Comparison of ENCODE assay signal across 7 mouse cellular contexts in the genomic region with DNA sequence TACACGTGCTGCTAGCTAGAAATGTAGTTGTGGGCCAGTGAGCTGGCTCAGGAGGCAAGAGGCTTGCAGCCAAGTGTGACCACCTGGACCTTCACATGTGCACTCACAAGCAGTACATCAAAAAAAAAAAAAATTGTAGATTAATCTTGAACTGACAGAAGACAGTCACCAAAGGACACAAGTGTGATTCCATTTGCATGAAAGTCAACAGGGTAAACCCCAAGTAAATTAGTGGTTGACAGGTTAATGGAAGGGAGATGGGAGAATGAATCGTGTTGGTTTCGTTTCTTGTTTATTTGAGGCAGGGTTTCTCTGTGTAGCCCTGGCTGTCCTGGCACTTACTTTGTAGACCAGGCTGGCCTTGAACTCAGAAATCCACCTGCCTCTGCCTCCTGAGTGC. TPM values are rescaled to one million over a fixed set of nuclear protein-coding genes. Genes with fewer than 3 reads are reported as not detected.
A peak's percentile ranks its signal among the peaks of the same experiment; 100 is the strongest.
DNase-seq lines count a peak whose midpoint lies in the region; ATAC-seq lines count a peak whose summit lies in the region.

No protein-coding gene starts in this region.

- 54% methylated on average over 3 of the region's 3 CpGs for WGBS in forebrain, embryonic 15.5 days
- WGBS in liver, embryonic 12.5 days (ENCODE audit: insufficient replicate concordance), result 58% methylated on average over 3 of the region's 3 CpGs
- 37% methylated on average over 3 of the region's 3 CpGs for WGBS in stomach, embryonic 16.5 days

- no peak for ATAC-seq in megakaryocyte, adult 5-6 weeks (ENCODE audit: poor library complexity, severe bottlenecking)
- no peak for ATAC-seq in forebrain, embryonic 15.5 days (replicated peaks)
- no peak for ATAC-seq in liver, embryonic 12.5 days
- ATAC-seq in stomach, embryonic 16.5 days (ENCODE audit: insufficient read depth, low FRiP score), result no peak

- H3K9ac ChIP-seq in forebrain, embryonic 15.5 days (replicated peaks), result peak overlapping the region; percentile 63; the same call in 1 of the 2 replicates
- peak overlapping the region; percentile 75 for H3K9ac ChIP-seq in liver, embryonic 12.5 days
- H3K9ac ChIP-seq in stomach, embryonic 16.5 days (ENCODE audit: low read length), result 0 out of 2 replicates have a peak overlapping the region, but pooled peaks have one; percentile 82

- no peaks in the 10 kb centered on the region for H3K27me3 ChIP-seq in megakaryocyte, embryonic 14.5 days (replicated peaks)
- no peaks in the 10 kb centered on the region for H3K27me3 ChIP-seq in forebrain, embryonic 15.5 days
- no peaks in the 10 kb centered on the region for H3K27me3 ChIP-seq in liver, embryonic 12.5 days (replicated peaks)
- no peaks in the 10 kb centered on the region for H3K27me3 ChIP-seq in stomach, embryonic 16.5 days (ENCODE audit: control insufficient read depth, insufficient read depth, low read length)

- H3K27ac ChIP-seq in forebrain, embryonic 15.5 days (replicated peaks), result no peak overlapping the region
- no peak overlapping the region for H3K27ac ChIP-seq in liver, embryonic 12.5 days
- no peak overlapping the region for H3K27ac ChIP-seq in stomach, embryonic 16.5 days (ENCODE audit: low read length)

- peak overlapping the region; percentile 92 for H3K4me3 ChIP-seq in megakaryocyte, embryonic 14.5 days (replicated peaks)
- H3K4me3 ChIP-seq in forebrain, embryonic 15.5 days, result peak overlapping the region; percentile 73
- H3K4me3 ChIP-seq in liver, embryonic 12.5 days, result peak overlapping the region; percentile 75
- H3K4me3 ChIP-seq in stomach, embryonic 16.5 days (replicated peaks; ENCODE audit: low read length), result peak overlapping the region; percentile 74

- H3K36me3 ChIP-seq in megakaryocyte, embryonic 14.5 days (replicated peaks; ENCODE audit: low read length), result peaks cover 35% of the 10 kb centered on the region
- H3K36me3 ChIP-seq in forebrain, embryonic 15.5 days, result peaks cover 20% of the 10 kb centered on the region
- peaks cover 41% of the 10 kb centered on the region for H3K36me3 ChIP-seq in liver, embryonic 12.5 days
- H3K36me3 ChIP-seq in stomach, embryonic 16.5 days (ENCODE audit: control insufficient read depth, insufficient read depth, low read length), result no peaks in the 10 kb centered on the region

- peak overlapping the region; percentile 77 for H3K4me2 ChIP-seq in forebrain, embryonic 15.5 days (replicated peaks)
- H3K4me2 ChIP-seq in liver, embryonic 12.5 days, result peak overlapping the region; percentile 76
- H3K4me2 ChIP-seq in stomach, embryonic 16.5 days (ENCODE audit: low read depth, low read length), result peak overlapping the region; percentile 60

- peaks cover 55% of the 10 kb centered on the region for H3K4me1 ChIP-seq in megakaryocyte, embryonic 14.5 days
- H3K4me1 ChIP-seq in forebrain, embryonic 15.5 days, result peaks cover 14% of the 10 kb centered on the region
- H3K4me1 ChIP-seq in liver, embryonic 12.5 days, result peaks cover 37% of the 10 kb centered on the region
- peaks cover 7% of the 10 kb centered on the region; the same call in 1 of the 2 replicates for H3K4me1 ChIP-seq in stomach, embryonic 16.5 days (ENCODE audit: control insufficient read depth, insufficient read depth, low read length)

- no peaks in the 10 kb centered on the region for H3K9me3 ChIP-seq in megakaryocyte, embryonic 14.5 days
- no peaks in the 10 kb centered on the region for H3K9me3 ChIP-seq in forebrain, embryonic 15.5 days
- H3K9me3 ChIP-seq in liver, embryonic 12.5 days (replicated peaks), result no peaks in the 10 kb centered on the region
- no peaks in the 10 kb centered on the region for H3K9me3 ChIP-seq in stomach, embryonic 16.5 days (replicated peaks; ENCODE audit: control insufficient read depth, low read length)

- DNase-seq in Muller cell, postnatal 12 days (ENCODE audit: inconsistent ontology term), result no peak
- DNase-seq in embryo, embryonic 11 days, result no peak

RNA-seq across cellular contexts. Expression of a gene that starts 1.3 kb away (rescaled TPM):
- 3.2 TPM in 1 of 2 replicates, not detected in the other for polyA plus RNA-seq in megakaryocyte, embryonic 14.5 days (2012; ENCODE audit: insufficient read depth, low replicate concordance)
- 45.6 and 46.1 TPM in 2 replicates for total RNA-seq in megakaryocyte, adult 5-6 weeks (2015)
- 43.5 and 47.8 TPM in 2 replicates for total RNA-seq in megakaryocyte, adult 5-6 weeks (2017)
- polyA plus RNA-seq in forebrain, embryonic 15.5 days (2015; fragmentation: Nextera tagmentation; extraction: Ambion mirVana), result 103 and 115 TPM in 2 replicates
- polyA plus RNA-seq in liver, embryonic 12.5 days (2016; fragmentation: Nextera tagmentation; extraction: Ambion mirVana), result 50.0 and 53.0 TPM in 2 replicates
- polyA plus RNA-seq in stomach, embryonic 16.5 days (2015; fragmentation: Nextera tagmentation; extraction: Ambion mirVana), result 44.7 and 45.6 TPM in 2 replicates

RNA-seq across cellular contexts. Expression of a gene that starts 8.3 kb away (rescaled TPM):
- polyA plus RNA-seq in megakaryocyte, embryonic 14.5 days (2012; ENCODE audit: insufficient read depth, low replicate concordance), result 4.3 and 14.6 TPM in 2 replicates
- total RNA-seq in megakaryocyte, adult 5-6 weeks (2015), result 74.5 and 91.4 TPM in 2 replicates
- 89.6 and 108 TPM in 2 replicates for total RNA-seq in megakaryocyte, adult 5-6 weeks (2017)
- 85.3 and 88.3 TPM in 2 replicates for polyA plus RNA-seq in forebrain, embryonic 15.5 days (2015; fragmentation: Nextera tagmentation; extraction: Ambion mirVana)
- polyA plus RNA-seq in liver, embryonic 12.5 days (2016; fragmentation: Nextera tagmentation; extraction: Ambion mirVana), result 40.9 and 42.5 TPM in 2 replicates
- polyA plus RNA-seq in stomach, embryonic 16.5 days (2015; fragmentation: Nextera tagmentation; extraction: Ambion mirVana), result 83.3 and 85.2 TPM in 2 replicates

RNA-seq across cellular contexts. Expression of a gene that starts 38.3 kb away (rescaled TPM):
- polyA plus RNA-seq in megakaryocyte, embryonic 14.5 days (2012; ENCODE audit: insufficient read depth, low replicate concordance), result 62.1 and 104 TPM in 2 replicates
- 68.6 and 74.5 TPM in 2 replicates for total RNA-seq in megakaryocyte, adult 5-6 weeks (2015)
- 40.2 and 49.1 TPM in 2 replicates for total RNA-seq in megakaryocyte, adult 5-6 weeks (2017)
- polyA plus RNA-seq in forebrain, embryonic 15.5 days (2015; fragmentation: Nextera tagmentation; extraction: Ambion mirVana), result 25.0 TPM in 2 replicates
- polyA plus RNA-seq in liver, embryonic 12.5 days (2016; fragmentation: Nextera tagmentation; extraction: Ambion mirVana), result 11.3 and 11.9 TPM in 2 replicates
- 19.7 and 20.6 TPM in 2 replicates for polyA plus RNA-seq in stomach, embryonic 16.5 days (2015; fragmentation: Nextera tagmentation; extraction: Ambion mirVana)

Comparison
In these comparisons a context has a peak if more than half of its experiments do, and no peak if none do; other contexts are left out.
1. RNA of a gene that starts 1.3 kb away (polyA plus RNA-seq): 103 to 115 TPM in forebrain, embryonic 15.5 days, 50.0 to 53.0 TPM in liver, embryonic 12.5 days and 44.7 to 45.6 TPM in stomach, embryonic 16.5 days; 3.2 TPM in megakaryocyte, embryonic 14.5 days; every median in the first group is over 10 times any median in the second.
2. Peak in every context shown above with its lines, with median percentiles within 50 percentile points of each other: H3K4me3 ChIP-seq, H3K4me2 ChIP-seq and H3K9ac ChIP-seq.